Mouse (Mus musculus): ENCODE measurements around the gene Kiss1r. TPM values are rescaled to one million over a fixed set of nuclear protein-coding genes. Genes with fewer than 3 reads are reported as not detected.
"Not testable (repeated sequence)": the region's sequence is repeated elsewhere in the genome, so short reads cannot be mapped to it uniquely, and the experiment has no call there.

Gene Kiss1r
- polyA plus RNA-seq, 1 experiment from 2014 or later: 1.6 TPM

- not testable (repeated sequence) for H3K9ac ChIP-seq (replicated peaks; ENCODE audit: low read depth); H3K4me1 ChIP-seq (ENCODE audit: insufficient read depth, low read depth, low read length); H3K27ac ChIP-seq (ENCODE audit: low read length); H3K4me3 ChIP-seq (ENCODE audit: low read depth, low read length); H3K27me3 ChIP-seq (replicated peaks; ENCODE audit: insufficient read depth, low read length); H3K9me3 ChIP-seq (ENCODE audit: low read length); H3K36me3 ChIP-seq (ENCODE audit: insufficient read depth, low read length); H3K4me2 ChIP-seq (replicated peaks; ENCODE audit: low read depth, low read length)
- 37% methylated on average over 22 of the region's 22 CpGs for WGBS
- ATAC-seq: peak; percentile 56
- DNase-seq (ENCODE audit: low spot score): peak; percentile 83
- TF ChIP-seq CTCF (IDR thresholded peaks at IDR 0.05): peak; percentile 87
Measured at GRCm38 (mm10) chr10:79892451-79893118, 24.2 kb upstream of the Kiss1r start.

DNA sequence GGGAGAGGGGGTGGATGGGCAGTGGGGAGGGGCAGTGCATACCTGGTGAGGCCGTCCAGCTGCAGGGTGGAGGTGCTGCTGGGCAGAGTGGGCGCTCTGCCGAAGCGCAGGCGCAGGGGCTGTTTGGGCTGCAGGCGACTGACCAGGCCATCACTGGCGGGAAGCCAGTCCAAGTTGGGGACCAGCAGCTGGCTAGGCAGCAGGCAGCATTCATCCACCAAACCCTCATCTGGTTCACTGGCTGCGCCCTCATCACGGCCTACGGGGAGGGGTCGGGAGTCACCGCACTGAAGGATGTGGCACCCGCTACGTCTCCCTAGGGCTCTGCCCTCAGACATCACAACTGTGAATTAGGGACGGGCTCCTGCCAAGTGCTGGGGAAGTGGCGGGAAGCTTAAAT lies 20.5 kb upstream of the Kiss1r start:
- DNase-seq (ENCODE audit: low spot score) (no peak), ATAC-seq (no peak; the same call in 1 of the 2 replicates)
- Histone ChIP-seq H3K27ac (ENCODE audit: low read length) (no peak overlapping the region; the same call in 1 of the 2 replicates), H3K4me3 (ENCODE audit: low read depth, low read length) (no peak overlapping the region), H3K27me3 (replicated peaks; ENCODE audit: insufficient read depth, low read length) (no peaks in the 10 kb centered on the region), H3K4me2 (replicated peaks; ENCODE audit: low read depth, low read length) (no peak overlapping the region), H3K36me3 (ENCODE audit: insufficient read depth, low read length) (0 out of 2 replicates have a peak, but pooled peaks cover 18% of the 10 kb centered on the region), H3K9me3 (ENCODE audit: low read length) (no peaks in the 10 kb centered on the region), H3K4me1 (ENCODE audit: insufficient read depth, low read depth, low read length) (no peaks in the 10 kb centered on the region; the same call in 1 of the 2 replicates), H3K9ac (replicated peaks; ENCODE audit: low read depth) (no peak overlapping the region)
- no peak for TF ChIP-seq EP300 (IDR thresholded peaks at IDR 0.05)
- TF ChIP-seq CTCF (IDR thresholded peaks at IDR 0.05): no peak
- WGBS: 68% methylated on average over 16 of the region's 16 CpGs

DNA sequence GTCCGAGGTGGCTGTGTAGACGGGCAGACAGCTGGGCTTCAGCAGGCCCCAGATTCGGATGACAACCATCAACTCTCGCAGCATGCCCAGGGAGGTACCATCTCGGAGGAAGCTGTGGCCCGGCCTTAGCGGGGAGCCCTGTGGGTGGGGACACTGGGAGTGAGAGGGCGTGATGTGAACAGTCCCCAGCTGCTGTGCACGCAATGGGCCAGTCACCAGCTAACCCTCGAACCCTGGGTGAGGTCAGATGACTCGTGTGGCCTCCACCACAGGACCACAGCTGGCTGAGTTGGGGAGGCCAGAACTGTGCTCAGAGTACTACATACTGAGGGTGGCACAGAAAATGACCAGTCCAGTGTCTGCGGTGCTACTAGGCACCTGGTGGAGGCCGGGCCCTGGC lies 20.0 kb upstream of the Kiss1r start:
- 73% methylated on average over 13 of the region's 13 CpGs for WGBS
- peak; percentile 54 for DNase-seq (ENCODE audit: low spot score)
- H3K36me3 ChIP-seq (ENCODE audit: insufficient read depth, low read length): 0 out of 2 replicates have a peak, but pooled peaks cover 18% of the 10 kb centered on the region
- no peaks in the 10 kb centered on the region; the same call in 1 of the 2 replicates for H3K4me1 ChIP-seq (ENCODE audit: insufficient read depth, low read depth, low read length)
- H3K27me3 ChIP-seq (replicated peaks; ENCODE audit: insufficient read depth, low read length): no peaks in the 10 kb centered on the region
- no peak overlapping the region for H3K4me2 ChIP-seq (replicated peaks; ENCODE audit: low read depth, low read length)
- H3K27ac ChIP-seq (ENCODE audit: low read length): peak overlapping the region; percentile 20
- no peak overlapping the region for H3K4me3 ChIP-seq (ENCODE audit: low read depth, low read length)
- ATAC-seq: peak; percentile 76
- H3K9ac ChIP-seq (replicated peaks; ENCODE audit: low read depth): no peak overlapping the region
- TF ChIP-seq CTCF (IDR thresholded peaks at IDR 0.05): no peak
- no peak for TF ChIP-seq EP300 (IDR thresholded peaks at IDR 0.05)
- H3K9me3 ChIP-seq (ENCODE audit: low read length): no peaks in the 10 kb centered on the region

DNA sequence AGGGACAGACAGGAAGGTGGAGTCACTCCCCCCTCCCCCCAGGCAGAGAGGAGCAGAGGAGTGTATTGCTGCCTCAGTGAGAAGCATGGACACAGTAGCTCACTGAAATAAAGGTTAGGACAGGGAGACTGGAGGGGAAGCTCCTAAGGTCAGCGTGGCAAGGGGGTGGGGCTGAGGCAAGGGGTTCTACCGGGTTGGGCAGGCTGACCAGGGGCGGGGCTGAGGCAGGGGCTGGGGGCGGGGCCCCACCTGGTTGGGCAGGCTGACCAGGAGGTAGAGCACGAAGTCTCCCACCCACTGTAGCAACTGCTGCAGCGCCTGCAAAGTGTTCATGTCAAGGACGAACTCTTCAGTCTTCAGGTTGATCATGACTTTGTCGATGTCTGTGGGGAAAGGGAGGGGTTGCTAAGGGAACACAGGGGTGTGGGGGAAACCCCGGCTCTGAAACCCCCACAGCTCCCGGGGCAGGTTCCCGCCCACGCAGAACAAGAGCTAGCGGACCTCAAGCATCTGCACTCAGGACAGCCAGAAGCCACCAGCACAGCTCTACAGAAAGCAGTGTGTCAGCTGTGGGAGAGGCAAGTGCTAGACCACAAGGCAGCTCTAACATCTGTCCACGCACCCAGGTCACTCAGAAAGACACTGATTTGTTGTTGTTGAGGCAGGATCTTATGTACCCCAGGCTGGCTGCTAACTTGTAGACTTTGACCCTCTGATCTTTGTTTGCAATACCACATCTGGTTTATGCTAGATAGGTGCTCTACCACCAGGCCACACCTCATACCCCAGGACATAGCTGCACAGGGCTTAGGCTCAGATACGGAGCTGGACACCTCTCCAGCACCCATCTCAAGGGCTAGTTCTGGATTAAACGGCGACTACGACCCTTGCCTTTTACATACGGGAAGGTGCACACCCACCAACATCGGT lies 19.2 kb upstream of the Kiss1r start:
- peak overlapping the region; percentile 20; the same call in 1 of the 2 replicates for H3K27ac ChIP-seq (ENCODE audit: low read length)
- no peak overlapping the region for H3K9ac ChIP-seq (replicated peaks; ENCODE audit: low read depth)
- no peaks in the 10 kb centered on the region for H3K9me3 ChIP-seq (ENCODE audit: low read length)
- no peak overlapping the region for H3K4me3 ChIP-seq (ENCODE audit: low read depth, low read length)
- no peaks in the 10 kb centered on the region for H3K27me3 ChIP-seq (replicated peaks; ENCODE audit: insufficient read depth, low read length)
- H3K36me3 ChIP-seq (ENCODE audit: insufficient read depth, low read length): peaks cover 23% of the 10 kb centered on the region; the same call in 1 of the 2 replicates
- ATAC-seq: peak; percentile 13; the same call in 1 of the 2 replicates
- TF ChIP-seq EP300 (IDR thresholded peaks at IDR 0.05) (no peak), CTCF (IDR thresholded peaks at IDR 0.05) (no peak)
- WGBS: 58% methylated on average over 19 of the region's 20 CpGs
- no peak overlapping the region for H3K4me2 ChIP-seq (replicated peaks; ENCODE audit: low read depth, low read length)
- DNase-seq (ENCODE audit: low spot score): no peak
- no peaks in the 10 kb centered on the region; the same call in 1 of the 2 replicates for H3K4me1 ChIP-seq (ENCODE audit: insufficient read depth, low read depth, low read length)

- Histone ChIP-seq H3K4me1 (ENCODE audit: insufficient read depth, low read depth, low read length) (no peaks in the 10 kb centered on the region), H3K27me3 (replicated peaks; ENCODE audit: insufficient read depth, low read length) (no peaks in the 10 kb centered on the region), H3K27ac (ENCODE audit: low read length) (no peak overlapping the region), H3K4me2 (replicated peaks; ENCODE audit: low read depth, low read length) (no peak overlapping the region), H3K9ac (replicated peaks; ENCODE audit: low read depth) (no peak overlapping the region), H3K4me3 (ENCODE audit: low read depth, low read length) (no peak overlapping the region), H3K36me3 (ENCODE audit: insufficient read depth, low read length) (peaks cover 31% of the 10 kb centered on the region), H3K9me3 (ENCODE audit: low read length) (no peaks in the 10 kb centered on the region)
- no peak for TF ChIP-seq EP300 (IDR thresholded peaks at IDR 0.05)
- peak; percentile 48 for TF ChIP-seq CTCF (IDR thresholded peaks at IDR 0.05)
- WGBS: 73% methylated on average over 2 of the region's 2 CpGs
- DNase-seq (ENCODE audit: low spot score): no peak
- no peak for ATAC-seq
Measured at GRCm38 (mm10) chr10:79900951-79901410, 15.8 kb upstream of the Kiss1r start.

GRCm38 (mm10) chr10:79906712-79907111 lies 10.1 kb upstream of the Kiss1r start:
- H3K4me3 ChIP-seq (ENCODE audit: low read depth, low read length): no peak overlapping the region
- H3K27me3 ChIP-seq (replicated peaks; ENCODE audit: insufficient read depth, low read length): no peaks in the 10 kb centered on the region
- DNase-seq (ENCODE audit: low spot score) (no peak), ATAC-seq (no peak)
- no peak overlapping the region for H3K27ac ChIP-seq (ENCODE audit: low read length)
- H3K9ac ChIP-seq (replicated peaks; ENCODE audit: low read depth): no peak overlapping the region
- 0 out of 2 replicates have a peak, but pooled peaks cover 3% of the 10 kb centered on the region for H3K4me1 ChIP-seq (ENCODE audit: insufficient read depth, low read depth, low read length)
- 93% methylated on average over 9 of the region's 9 CpGs for WGBS
- no peaks in the 10 kb centered on the region for H3K9me3 ChIP-seq (ENCODE audit: low read length)
- no peak for TF ChIP-seq EP300 (IDR thresholded peaks at IDR 0.05)
- no peak for TF ChIP-seq CTCF (IDR thresholded peaks at IDR 0.05)
- H3K4me2 ChIP-seq (replicated peaks; ENCODE audit: low read depth, low read length): no peak overlapping the region
- peaks cover 21% of the 10 kb centered on the region for H3K36me3 ChIP-seq (ENCODE audit: insufficient read depth, low read length)
